Mouse (Mus musculus) E14TG2a.4 (cell line): ENCODE data around the gene Lpar6.

Experiments used
- CTCF ChIP-seq: conservative IDR thresholded peaks from 2 replicates; pipeline ENCODE4 v1.5.1; 2014; ENCODE audit warnings: low read length
- NANOG ChIP-seq: IDR thresholded peaks from 2 replicates; pipeline ENCODE4 v1.6.1; 2014; ENCODE audit warnings: borderline replicate concordance, low read length, mixed read lengths

GRCm38 (mm10) chr14:73222316-73222970 is 15.3 kb upstream of the Lpar6 start:
- no peak for TF ChIP-seq CTCF
- no peak for TF ChIP-seq NANOG
